ENCODE assay signal across 14 mouse cellular contexts in genomic region chr5:134423372-134423771, GRCm38 (mm10). TPM values are rescaled to one million over a fixed set of nuclear protein-coding genes. Genes with fewer than 3 reads are reported as not detected.
"Had no signal": no experiment of that assay in that cellular context is flagged by ENCODE, and none has a peak within 500 bp of the region (broad histone marks: within the 10 kb centered on the region; RNA-seq: fewer than 3 reads in every experiment).

No protein-coding gene starts in this region.

- H3K9me3 ChIP-seq: liver, embryonic 15.5 days; lung, embryonic 15.5 days; megakaryocyte, embryonic 14.5 days; midbrain, embryonic 10.5 days; midbrain, embryonic 13.5 days; neural tube, embryonic 13.5 days had no signal

- DNase-seq: thymus, adult 18-20 months; thymus, postnatal 36 days had no signal

- H3K27me3 ChIP-seq: liver, embryonic 15.5 days; lung, embryonic 15.5 days; megakaryocyte, embryonic 14.5 days; midbrain, embryonic 13.5 days; neural tube, embryonic 13.5 days had no signal

- H3K4me2 ChIP-seq: liver, embryonic 11.5 days; liver, embryonic 15.5 days; lung, embryonic 15.5 days; midbrain, embryonic 13.5 days; neural tube, embryonic 13.5 days had no signal

- H3K9ac ChIP-seq: liver, embryonic 15.5 days; lung, embryonic 15.5 days; midbrain, embryonic 13.5 days; neural tube, embryonic 13.5 days had no signal

- ATAC-seq: midbrain, embryonic 13.5 days; midbrain, embryonic 16.5 days had no signal

- H3K36me3 ChIP-seq: liver, embryonic 15.5 days; lung, embryonic 15.5 days; midbrain, embryonic 13.5 days; neural tube, embryonic 13.5 days had no signal

- H3K4me3 ChIP-seq: left cerebral cortex, adult 2 months; liver, embryonic 15.5 days; lung, embryonic 15.5 days; megakaryocyte, embryonic 14.5 days; midbrain, embryonic 10.5 days; midbrain, embryonic 13.5 days; myocyte; neural tube, embryonic 13.5 days had no signal

- H3K27ac ChIP-seq: kidney, postnatal 0 days; left cerebral cortex, adult 2 months; liver, embryonic 15.5 days; lung, embryonic 15.5 days; midbrain, embryonic 10.5 days; midbrain, embryonic 13.5 days; neural tube, embryonic 13.5 days had no signal

RNA-seq across cellular contexts. Expression of gene Gtf2ird1, which starts 33.1 kb away (rescaled TPM):
- total RNA-seq: neutrophil, adult 5-6 weeks had no signal
